Mouse (Mus musculus) cerebellum, adult 11-12 months (tissue): ENCODE measurements around the gene Cdh12.

ENCODE experiments used
- DNase-seq: peaks from one replicate; pipeline ENCODE4 v3.0.0; 2022

The Cdh12 gene

DNA sequence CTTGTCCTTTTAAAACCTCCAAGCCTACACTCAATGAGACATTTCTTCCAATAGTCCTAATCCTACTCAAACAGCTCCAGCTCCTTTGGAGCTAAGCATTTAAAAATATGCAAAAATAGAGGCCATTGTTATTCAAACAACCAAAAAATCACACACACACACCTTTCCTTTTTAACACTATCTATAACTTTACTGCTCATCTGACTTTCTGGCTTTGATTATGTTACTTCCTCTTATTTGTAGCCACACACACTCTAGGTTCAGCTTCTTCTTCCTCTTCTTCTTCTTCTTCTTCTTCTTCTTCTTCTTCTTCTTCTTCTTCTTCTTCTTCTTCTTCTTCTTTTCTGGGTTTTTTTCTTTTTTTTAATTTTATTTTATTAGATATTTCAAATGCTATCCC lies 323.2 kb downstream of the Cdh12 start:
- DNase-seq, result no peak

DNA sequence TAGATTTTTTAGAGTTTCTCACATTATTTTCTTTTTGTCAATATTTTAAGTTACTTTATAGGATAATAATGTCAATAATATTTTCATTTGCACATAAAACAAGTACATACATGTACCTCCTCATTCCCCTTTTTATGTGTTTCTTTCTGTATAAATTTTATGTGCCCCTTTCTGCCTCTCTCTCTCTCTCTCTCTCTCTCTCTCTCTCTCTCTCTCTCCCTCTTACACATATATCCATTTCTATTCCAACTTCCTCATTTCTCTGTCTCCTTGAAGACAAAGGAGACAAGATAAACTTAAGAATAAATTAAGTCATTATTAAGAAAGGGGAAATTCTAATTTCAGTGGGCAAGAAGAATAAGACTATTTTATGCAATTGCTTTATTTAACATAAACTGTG lies 324.4 kb downstream of the Cdh12 start:
- no peak for DNase-seq

GRCm38 (mm10) chr15:20796999-20797398 lies 347.9 kb downstream of the Cdh12 start:
- DNase-seq, result no peak

GRCm38 (mm10) chr15:20798541-20798940 lies 349.5 kb downstream of the Cdh12 start:
- no peak for DNase-seq

- no peak for DNase-seq
Observed at GRCm38 (mm10) chr15:20835887-20836286, 386.8 kb downstream of the Cdh12 start.

GRCm38 (mm10) chr15:20836991-20837390 lies 387.9 kb downstream of the Cdh12 start:
- no peak for DNase-seq

- DNase-seq, result no peak
Observed at GRCm38 (mm10) chr15:20841479-20841878, 392.4 kb downstream of the Cdh12 start.

DNA sequence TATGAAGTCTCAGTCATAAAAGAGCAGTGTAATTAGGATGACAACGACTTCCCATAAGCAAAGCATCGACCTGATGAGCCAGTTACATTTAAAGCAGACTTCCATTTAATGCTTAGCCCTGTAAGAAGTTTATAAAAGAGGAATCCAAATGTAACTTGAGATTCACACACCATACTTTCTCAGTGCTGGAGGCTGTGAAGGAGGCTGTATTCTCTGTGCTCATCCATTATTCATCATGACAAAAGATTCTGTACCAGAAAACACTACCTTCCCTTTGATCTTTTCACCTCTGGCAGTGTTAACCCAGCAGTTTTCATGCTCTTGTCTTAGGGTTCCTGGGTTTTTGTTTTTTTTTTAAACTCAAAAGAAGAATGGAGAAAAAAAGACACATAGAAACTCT lies 414.0 kb downstream of the Cdh12 start:
- DNase-seq, result no peak

GRCm38 (mm10) chr15:20872518-20872917 lies 423.5 kb downstream of the Cdh12 start:
- no peak for DNase-seq

DNA sequence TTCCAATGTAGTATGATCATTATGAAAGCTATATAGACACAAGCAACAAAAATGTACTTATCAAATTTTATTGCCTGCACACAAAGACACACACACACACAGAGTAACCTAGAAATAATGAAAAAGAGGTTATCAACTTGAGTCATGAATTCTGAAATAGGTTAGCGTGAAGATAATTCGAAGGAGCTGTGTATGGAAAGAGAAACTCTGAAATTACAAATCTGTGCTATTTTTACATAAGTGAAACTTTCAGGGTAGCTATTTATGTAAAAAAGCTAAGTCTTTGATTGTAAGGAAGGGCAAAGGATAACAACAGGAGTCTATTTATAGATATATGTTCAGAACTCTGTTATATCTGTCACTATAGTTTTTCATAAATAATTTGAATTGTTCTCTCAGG lies 427.9 kb downstream of the Cdh12 start:
- DNase-seq, result no peak

- no peak for DNase-seq
Observed at GRCm38 (mm10) chr15:20893471-20893870, 444.4 kb downstream of the Cdh12 start.

DNA sequence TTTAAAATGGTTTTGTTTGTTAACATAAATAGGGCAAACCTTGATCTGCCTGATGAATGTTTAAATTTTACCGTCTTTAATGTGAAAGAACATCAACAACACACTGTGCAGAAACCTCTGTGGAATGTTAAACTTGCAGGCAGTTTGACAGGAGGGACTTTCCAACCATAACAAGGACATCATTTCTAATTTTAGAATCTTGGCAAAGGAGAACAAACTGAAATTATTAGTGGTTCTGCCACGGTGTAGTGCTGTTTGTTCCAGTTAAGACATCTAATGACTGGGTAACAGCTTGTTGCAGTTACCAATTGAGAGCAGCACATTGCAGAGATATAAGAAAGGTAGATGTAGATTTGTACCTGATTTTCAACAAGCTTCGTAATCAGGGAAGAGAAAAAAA lies 453.5 kb downstream of the Cdh12 start:
- no peak for DNase-seq

DNA sequence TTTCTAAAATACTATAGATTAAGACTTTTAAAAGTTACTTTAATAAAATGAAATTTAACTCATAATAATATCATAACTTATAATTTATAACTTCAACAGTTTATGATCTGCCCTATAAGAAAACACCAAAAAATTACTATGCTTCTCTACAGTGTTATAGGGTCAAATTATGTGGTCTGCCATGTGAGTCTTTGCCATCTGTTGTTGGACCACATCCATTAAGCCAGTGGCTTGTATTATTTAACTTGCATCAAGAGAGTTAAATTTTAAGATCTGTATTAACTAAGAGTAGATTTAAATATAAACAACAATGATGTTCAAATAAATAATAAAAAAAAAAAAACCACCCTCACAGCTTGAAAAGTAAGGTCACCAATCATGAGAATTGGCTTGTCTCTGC lies 479.2 kb downstream of the Cdh12 start:
- DNase-seq, result no peak

DNA sequence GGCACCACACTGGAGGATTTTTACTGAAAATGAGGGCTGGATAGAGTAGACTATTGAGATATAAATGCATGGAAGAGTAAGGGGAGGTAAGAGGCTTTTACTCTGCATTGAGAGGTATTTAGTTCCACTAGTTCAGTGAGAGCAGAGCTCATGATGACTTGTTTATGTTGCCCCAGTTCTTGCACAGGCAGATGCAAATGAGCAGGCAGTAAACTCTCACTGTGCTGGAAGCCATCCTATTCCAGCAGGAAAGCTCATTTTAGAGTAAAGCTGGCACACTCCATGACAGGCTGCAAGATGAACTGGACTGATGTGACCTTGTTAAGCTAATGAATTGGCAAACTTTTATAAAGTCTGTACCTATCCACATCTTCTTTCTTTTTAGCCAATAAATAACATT lies 494.9 kb downstream of the Cdh12 start:
- DNase-seq, result no peak

- DNase-seq, result no peak
Observed at GRCm38 (mm10) chr15:20967463-20967862, 518.4 kb downstream of the Cdh12 start.

DNA sequence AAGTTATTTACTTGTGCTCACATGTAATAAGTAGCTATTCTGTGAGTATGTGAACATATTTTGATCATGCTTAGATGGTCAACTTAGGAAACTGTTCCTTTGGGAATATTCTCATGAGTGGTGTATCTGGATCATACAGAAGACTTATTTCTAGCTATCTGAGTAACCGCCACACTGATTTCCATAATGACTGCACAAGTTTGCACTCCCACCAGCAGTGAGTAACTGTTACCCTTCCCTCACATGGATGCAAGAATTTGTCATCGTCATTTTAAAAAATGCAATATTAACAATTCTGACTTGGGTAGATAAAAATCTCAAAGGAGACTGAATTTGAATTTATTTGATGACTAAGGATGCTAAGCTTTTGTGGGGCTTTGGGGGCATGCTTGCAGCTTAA lies 522.0 kb downstream of the Cdh12 start:
- DNase-seq, result no peak

GRCm38 (mm10) chr15:21000541-21000940 lies 551.5 kb downstream of the Cdh12 start:
- no peak for DNase-seq

GRCm38 (mm10) chr15:21007931-21008330 lies 558.9 kb downstream of the Cdh12 start:
- no peak for DNase-seq

GRCm38 (mm10) chr15:21008487-21008886 lies 559.4 kb downstream of the Cdh12 start:
- no peak for DNase-seq

DNA sequence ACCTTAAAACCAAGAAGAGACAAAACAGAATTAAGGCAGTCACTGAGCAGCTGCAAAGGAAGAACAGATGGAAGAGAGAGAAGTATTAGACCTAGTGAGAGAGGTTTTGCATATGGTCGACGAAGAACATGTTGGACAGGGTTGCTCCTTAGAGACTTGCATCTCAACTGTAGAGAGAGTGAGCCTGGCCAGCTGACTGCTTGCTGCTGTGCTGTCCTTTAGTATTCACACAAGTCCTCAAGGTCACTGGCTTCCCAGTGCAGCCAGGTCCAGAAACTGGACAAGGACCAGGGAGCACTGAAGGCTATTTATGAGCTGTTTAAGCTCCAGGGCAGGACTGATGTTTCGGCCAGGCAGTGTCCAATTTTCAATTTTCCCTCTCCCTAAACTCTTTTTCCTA lies 559.9 kb downstream of the Cdh12 start:
- no peak for DNase-seq

DNA sequence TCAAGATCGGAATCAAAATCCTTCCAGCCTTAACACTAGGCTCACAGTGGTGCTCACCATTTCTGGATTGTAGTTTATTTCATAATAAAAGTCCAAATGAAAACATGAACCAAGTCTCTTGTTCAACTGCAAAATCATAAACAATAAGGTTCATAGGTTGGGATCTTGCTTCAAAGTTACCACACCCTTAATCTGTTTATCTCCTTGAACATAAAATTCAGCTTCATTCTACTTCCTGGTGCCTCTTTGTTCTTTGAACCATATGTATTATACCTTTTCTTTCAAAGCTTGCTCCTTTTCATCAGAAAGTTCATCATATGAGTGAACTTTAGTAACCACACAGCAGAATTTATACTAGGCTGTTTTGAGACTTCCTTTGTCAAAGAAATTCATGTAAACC lies 614.6 kb downstream of the Cdh12 start:
- no peak for DNase-seq

DNA sequence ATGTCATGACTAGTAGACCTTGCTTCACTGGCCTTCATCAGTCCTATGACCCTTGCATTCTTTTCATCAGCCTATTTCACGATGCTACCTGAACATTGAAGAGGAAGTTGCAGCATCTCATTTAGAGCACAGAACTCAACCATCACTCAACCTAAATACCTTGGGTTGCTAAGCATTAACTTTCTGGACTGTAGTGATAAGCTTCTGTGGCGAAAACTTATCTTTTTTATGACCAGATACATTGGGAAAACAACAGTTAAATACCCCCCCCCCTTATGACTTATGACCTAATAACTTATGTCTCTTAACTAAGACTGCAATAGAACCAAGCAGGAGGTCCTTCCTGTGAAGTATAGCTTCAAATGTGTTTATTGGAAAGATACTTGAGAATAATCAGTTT lies 620.2 kb downstream of the Cdh12 start:
- DNase-seq, result no peak

DNA sequence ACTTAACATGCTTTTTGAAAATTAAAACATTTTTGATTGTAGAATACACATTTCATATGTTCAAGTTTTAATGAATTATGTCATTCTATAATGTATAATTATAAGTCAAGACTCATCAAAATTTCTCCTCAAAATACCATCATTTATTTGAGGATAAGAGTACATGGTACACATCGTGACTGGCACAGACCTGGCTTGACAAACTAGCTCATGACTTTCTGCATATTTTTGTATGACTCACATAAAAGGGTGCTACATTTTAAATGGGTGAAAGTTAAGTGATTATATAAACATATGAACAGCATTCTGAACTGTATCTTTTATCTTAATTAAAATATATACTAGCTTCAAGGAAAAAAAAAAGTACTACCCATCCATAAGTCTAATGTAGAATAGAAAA lies 643.8 kb downstream of the Cdh12 start:
- no peak for DNase-seq

DNA sequence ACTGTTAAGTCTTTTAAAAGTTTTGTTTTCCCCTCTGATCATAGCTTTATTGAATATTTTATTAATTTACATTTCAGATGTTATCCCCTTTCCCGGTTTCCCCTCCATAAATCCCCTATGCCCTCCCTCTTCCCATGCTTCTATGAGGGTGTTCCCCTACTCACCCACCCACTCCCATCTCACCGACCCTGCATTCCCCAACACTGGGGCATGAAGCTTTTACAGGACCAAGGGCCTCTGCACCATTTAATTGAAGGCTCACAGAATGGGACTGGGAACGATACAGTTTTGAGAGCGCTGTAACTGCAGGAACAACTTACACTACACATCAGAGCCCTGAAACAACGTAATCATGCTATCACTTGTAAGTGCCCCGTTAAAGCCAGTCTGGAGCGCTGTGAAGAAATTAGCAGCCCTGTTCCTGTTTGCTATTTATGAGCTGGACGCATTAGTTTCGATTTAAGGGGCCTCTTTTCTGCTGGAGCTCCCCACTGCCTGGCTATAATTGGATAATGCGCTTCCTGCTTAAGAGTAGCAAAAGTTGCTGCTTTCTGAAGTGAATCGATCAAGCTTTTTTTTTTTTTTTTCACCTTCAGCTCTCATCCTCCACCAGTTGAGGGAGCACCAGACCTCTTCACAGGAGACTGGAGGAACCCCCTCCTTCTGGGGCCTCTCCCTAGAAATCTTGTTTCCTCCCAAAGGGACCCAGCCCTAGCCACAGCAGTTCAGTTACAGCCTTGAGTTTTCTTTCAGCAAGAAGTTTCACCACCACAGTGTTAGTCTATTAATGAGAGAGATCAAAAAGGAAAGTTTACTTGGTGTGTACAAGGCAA lies 660.2 kb downstream of the Cdh12 start:
- no peak for DNase-seq

GRCm38 (mm10) chr15:21109889-21110500 lies 660.9 kb downstream of the Cdh12 start:
- no peak for DNase-seq
